Mouse (Mus musculus) stomach, postnatal 0 days (tissue): Measurements from ENCODE around the gene Trpm5. TPM values are rescaled to one million over a fixed set of nuclear protein-coding genes. Genes with fewer than 3 reads are reported as not detected.
A peak's percentile ranks its signal among the peaks of the same experiment; 100 is the strongest.

Experiments used
- ATAC-seq: fragments of 200-750 bp; cut with Nextera tagmentation; 2 replicates; pipeline ENCODE4 v1.8.0; 2017; ENCODE audit not compliant: low FRiP score, low TSS enrichment
- DNase-seq: peaks from one replicate; pipeline ENCODE4 v3.0.0-alpha.2; 2016; ENCODE audit warnings: low spot score
- H3K27ac ChIP-seq: fragments of 300-500 bp; sonication (generic); replicated peaks from 2 replicates; pipeline ENCODE4 v1.5.1; 2014; ENCODE audit warnings: mild to moderate bottlenecking, control low read depth
- H3K27me3 ChIP-seq: fragments of 300-500 bp; sonication (generic); 2 replicates; pipeline ENCODE4 v1.6.1; 2014; ENCODE audit warnings: low read length; ENCODE audit not compliant: control insufficient read depth, insufficient read depth
- H3K36me3 ChIP-seq: fragments of 300-500 bp; sonication (generic); 2 replicates; pipeline ENCODE4 v1.6.1; 2014; ENCODE audit warnings: low read length, mixed read lengths; ENCODE audit not compliant: control insufficient read depth, insufficient read depth
- H3K4me1 ChIP-seq: fragments of 300-500 bp; sonication (generic); replicated peaks from 2 replicates; pipeline ENCODE4 v1.6.1; 2014; ENCODE audit warnings: antibody characterized with exemption; ENCODE audit not compliant: control insufficient read depth, insufficient read depth
- H3K4me2 ChIP-seq: fragments of 300-500 bp; sonication (generic); replicated peaks from 2 replicates; pipeline ENCODE4 v1.6.1; 2014; ENCODE audit warnings: low read depth, mild to moderate bottlenecking, control low read depth, moderate library complexity
- H3K4me3 ChIP-seq: fragments of 300-500 bp; sonication (generic); 2 replicates; pipeline ENCODE4 v1.5.1; 2014; ENCODE audit warnings: low read depth, low read length, control low read depth
- H3K9ac ChIP-seq: fragments of 300-500 bp; sonication (generic); 2 replicates; pipeline ENCODE4 v1.6.1; 2014; ENCODE audit warnings: mild to moderate bottlenecking, low read length, control low read depth, mixed read lengths
- H3K9me3 ChIP-seq: fragments of 300-500 bp; sonication (generic); 2 replicates; pipeline ENCODE4 v1.6.1; 2016; ENCODE audit warnings: low read length; ENCODE audit not compliant: control insufficient read depth
- CTCF ChIP-seq: IDR thresholded peaks from 2 replicates; pipeline ENCODE4 v1.5.1; 2016; ENCODE audit warnings: antibody characterized with exemption, low read depth, mild to moderate bottlenecking, moderate library complexity
- EP300 ChIP-seq: optimal IDR thresholded peaks from 2 replicates; pipeline ENCODE3; 2016; ENCODE audit warnings: antibody characterized with exemption
- WGBS: fragments of 180-500 bp; shearing (Covaris S2); extraction: QIAGEN DNeasy Blood & Tissue Kit; methylation state at CpG from one replicate; pipeline ENCODE4 v1.1.7; 2014; 5-methylcytosine and 5-hydroxymethylcytosine counted together
- polyA plus RNA-seq: library from polyadenylated mRNA; unstranded; fragments of >200 nt; fragmentation: Nextera tagmentation; extraction: Ambion mirVana; gene quantifications from 2 replicates; pipeline ENCODE4 v1.2.1, GENCODE M21; 2015

Trpm5 gene
- polyA plus RNA-seq, result 2.0 and 3.3 TPM in 2 replicates

- no peaks in the 10 kb centered on the region for H3K27me3 ChIP-seq
- TF ChIP-seq CTCF (peak; percentile 94), EP300 (no peak)
- H3K4me2 ChIP-seq, result no peak within 1 kb of the TSS
- H3K9ac ChIP-seq, result no peak within 1 kb of the TSS
- H3K9me3 ChIP-seq, result no peaks in the 10 kb centered on the region
- no peak within 1 kb of the TSS for H3K4me3 ChIP-seq
- peak; percentile 22; the same call in 1 of the 2 replicates for ATAC-seq
- H3K36me3 ChIP-seq, result no peaks in the 10 kb centered on the region
- WGBS, result 33% methylated on average over 10 of the region's 10 CpGs
- no peaks in the 10 kb centered on the region for H3K4me1 ChIP-seq
- no peak within 1 kb of the TSS for H3K27ac ChIP-seq
- peak; percentile 74 for DNase-seq
Measured at GRCm38 (mm10) chr7:143094592-143095553, at the start of gene Trpm5. Gene Trpm5, minus strand, starts transcription at chr7:143094642.

GRCm38 (mm10) chr7:143142680-143143079 is 48.2 kb upstream of the Trpm5 start:
- TF ChIP-seq CTCF (no peak), EP300 (no peak)

GRCm38 (mm10) chr7:143139932-143140331 is 45.5 kb upstream of the Trpm5 start:
- H3K4me2 ChIP-seq, result no peak overlapping the region
- H3K4me1 ChIP-seq, result no peaks in the 10 kb centered on the region
- WGBS, result 75% methylated on average over 4 of the region's 4 CpGs
- H3K27me3 ChIP-seq, result no peaks in the 10 kb centered on the region
- H3K9me3 ChIP-seq, result no peaks in the 10 kb centered on the region
- ATAC-seq, result no peak
- no peak overlapping the region for H3K9ac ChIP-seq
- no peaks in the 10 kb centered on the region for H3K36me3 ChIP-seq
- TF ChIP-seq CTCF (no peak), EP300 (no peak)
- H3K4me3 ChIP-seq, result no peak overlapping the region
- H3K27ac ChIP-seq, result no peak overlapping the region
- DNase-seq, result no peak

More at GRCm38 (mm10) chr7:143142680-143143079, 48.2 kb upstream of the Trpm5 start:
- DNase-seq (no peak), ATAC-seq (no peak)
- Histone ChIP-seq H3K36me3 (no peaks in the 10 kb centered on the region), H3K4me2 (no peak overlapping the region), H3K4me1 (peaks cover 2% of the 10 kb centered on the region), H3K9me3 (no peaks in the 10 kb centered on the region), H3K9ac (no peak overlapping the region), H3K4me3 (no peak overlapping the region), H3K27ac (no peak overlapping the region), H3K27me3 (no peaks in the 10 kb centered on the region)
- WGBS, result 75% methylated on average over 2 of the region's 2 CpGs

- Histone ChIP-seq H3K4me2 (no peak overlapping the region), H3K4me1 (no peaks in the 10 kb centered on the region), H3K9me3 (no peaks in the 10 kb centered on the region), H3K4me3 (no peak overlapping the region), H3K27me3 (no peaks in the 10 kb centered on the region), H3K9ac (no peak overlapping the region), H3K36me3 (no peaks in the 10 kb centered on the region), H3K27ac (no peak overlapping the region)
- WGBS, result 39% methylated on average over 1 of the region's 1 CpGs
- no peak for ATAC-seq
- TF ChIP-seq CTCF (peak; percentile 84), EP300 (no peak)
- peak; percentile 71 for DNase-seq
Measured at GRCm38 (mm10) chr7:143138789-143139188, 44.3 kb upstream of the Trpm5 start.

- Histone ChIP-seq H3K4me3 (no peak overlapping the region), H3K4me1 (no peaks in the 10 kb centered on the region), H3K4me2 (no peak overlapping the region), H3K9ac (peak overlapping the region; percentile 13; the same call in 1 of the 2 replicates), H3K27me3 (no peaks in the 10 kb centered on the region), H3K9me3 (no peaks in the 10 kb centered on the region), H3K27ac (no peak overlapping the region), H3K36me3 (no peaks in the 10 kb centered on the region)
- 56% methylated on average over 5 of the region's 5 CpGs for WGBS
- TF ChIP-seq EP300, result no peak
- TF ChIP-seq CTCF, result no peak
- no peak for ATAC-seq
- DNase-seq, result no peak
Measured at GRCm38 (mm10) chr7:143136561-143136960, 42.1 kb upstream of the Trpm5 start.

GRCm38 (mm10) chr7:143136125-143136524 is 41.7 kb upstream of the Trpm5 start:
- DNase-seq, result no peak
- 63% methylated on average over 2 of the region's 2 CpGs for WGBS
- Histone ChIP-seq H3K4me2 (no peak overlapping the region), H3K36me3 (no peaks in the 10 kb centered on the region), H3K27ac (no peak overlapping the region), H3K9ac (peak overlapping the region; percentile 13; the same call in 1 of the 2 replicates), H3K4me3 (no peak overlapping the region), H3K27me3 (no peaks in the 10 kb centered on the region), H3K9me3 (no peaks in the 10 kb centered on the region), H3K4me1 (no peaks in the 10 kb centered on the region)
- TF ChIP-seq EP300, result no peak
- no peak for TF ChIP-seq CTCF
- no peak for ATAC-seq
